Mouse (Mus musculus): ENCODE results near the gene Grk6. TPM values are rescaled to one million over a fixed set of nuclear protein-coding genes. Genes with fewer than 3 reads are reported as not detected.
A peak's percentile ranks its signal among the peaks of the same experiment; 100 is the strongest.

Gene Grk6
- polyA plus RNA-seq, 1 experiment: 9.5 TPM

DNA sequence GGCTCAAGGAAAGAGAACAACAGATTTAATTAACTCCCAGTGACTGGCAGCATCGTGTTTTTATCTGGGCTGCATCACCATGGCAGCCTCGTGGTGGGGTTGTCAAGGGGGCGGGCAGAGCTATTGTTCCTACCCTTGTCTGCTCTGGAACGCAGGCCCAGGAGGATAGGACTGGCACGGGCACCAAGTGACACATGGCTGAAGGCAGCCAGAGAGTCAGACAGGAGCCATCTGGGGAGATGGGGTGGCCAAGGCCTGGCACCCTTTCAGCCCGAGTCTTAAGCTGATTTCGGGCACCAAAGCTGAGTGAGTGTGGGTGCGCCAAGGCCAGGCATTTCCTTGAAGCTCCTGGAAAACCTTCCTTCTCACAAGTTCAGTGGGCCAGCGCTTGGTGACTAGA is 25.5 kb downstream of the Grk6 start:
- H3K27me3 ChIP-seq (ENCODE audit: control insufficient read depth): peaks cover 100% of the 10 kb centered on the region
- TF ChIP-seq TAL1 (IDR thresholded peaks at IDR 0.05; ENCODE audit: low read length): no peak
- no peak for TF ChIP-seq GATA1 (IDR thresholded peaks at IDR 0.05; ENCODE audit: low read length)
- H3K4me3 ChIP-seq (replicated peaks): no peak overlapping the region
- H3K36me3 ChIP-seq (ENCODE audit: control insufficient read depth): no peaks in the 10 kb centered on the region; the same call in 1 of the 2 replicates
- peaks cover 19% of the 10 kb centered on the region for H3K4me1 ChIP-seq (ENCODE audit: control insufficient read depth)
- peaks cover 10% of the 10 kb centered on the region; the same call in 1 of the 2 replicates for H3K9me3 ChIP-seq (ENCODE audit: control insufficient read depth, low read length)

DNA sequence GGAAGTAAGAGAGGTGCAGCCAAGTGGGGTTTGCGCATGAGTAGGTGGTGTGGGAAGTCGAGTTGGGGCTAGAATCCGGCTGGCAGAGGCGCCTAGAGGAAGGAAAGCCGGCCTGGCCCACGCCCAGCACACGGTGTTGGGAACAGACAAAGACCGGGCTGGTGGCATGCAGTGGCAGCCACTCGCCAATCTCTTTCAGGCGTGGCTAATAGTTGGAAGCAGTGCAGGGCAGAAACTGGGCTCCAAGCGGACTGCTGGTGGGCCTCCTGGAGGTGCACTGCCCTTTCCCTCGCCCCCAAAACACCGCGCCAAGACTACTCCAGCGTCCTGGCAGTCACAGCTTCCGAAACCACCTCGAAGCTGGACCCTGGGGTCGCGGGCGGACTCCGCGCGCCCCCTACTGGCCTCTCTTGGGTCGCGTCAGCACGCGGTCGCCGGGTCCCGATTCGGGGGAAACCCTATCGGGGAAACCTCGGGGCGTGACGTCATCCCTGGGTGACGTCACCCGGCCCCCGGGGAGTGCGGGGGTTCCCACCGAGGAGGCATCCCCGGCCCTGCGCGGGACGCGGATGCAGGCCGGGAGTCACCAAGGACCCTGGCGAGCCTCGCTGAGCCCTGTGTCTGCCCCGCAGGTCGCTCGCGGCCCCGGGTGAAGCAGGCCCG is 26.4 kb downstream of the Grk6 start:
- H3K9me3 ChIP-seq (ENCODE audit: control insufficient read depth, low read length): peaks cover 10% of the 10 kb centered on the region; the same call in 1 of the 2 replicates
- H3K36me3 ChIP-seq (ENCODE audit: control insufficient read depth): no peaks in the 10 kb centered on the region; the same call in 1 of the 2 replicates
- peak overlapping the region; percentile 57 for H3K4me3 ChIP-seq (replicated peaks)
- peaks cover 19% of the 10 kb centered on the region for H3K4me1 ChIP-seq (ENCODE audit: control insufficient read depth)
- TF ChIP-seq GATA1 (IDR thresholded peaks at IDR 0.05; ENCODE audit: low read length): no peak
- no peak for TF ChIP-seq TAL1 (IDR thresholded peaks at IDR 0.05; ENCODE audit: low read length)
- H3K27me3 ChIP-seq (ENCODE audit: control insufficient read depth): peaks cover 98% of the 10 kb centered on the region

DNA sequence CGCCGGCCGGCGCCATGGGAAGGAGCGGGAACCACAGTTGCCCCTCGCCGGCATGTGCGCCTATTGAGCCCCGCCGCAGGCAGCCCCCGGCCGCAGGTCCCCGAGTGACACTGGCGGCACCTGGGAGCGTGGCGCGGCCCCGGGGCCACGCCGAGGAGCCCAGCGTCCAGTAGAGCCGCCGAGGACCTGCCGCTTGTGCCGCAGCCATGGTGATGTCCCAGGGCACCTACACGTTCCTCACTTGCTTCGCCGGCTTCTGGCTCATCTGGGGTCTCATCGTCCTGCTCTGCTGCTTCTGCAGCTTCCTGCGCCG is 26.9 kb downstream of the Grk6 start:
- TF ChIP-seq GATA1 (IDR thresholded peaks at IDR 0.05; ENCODE audit: low read length) (no peak), TAL1 (IDR thresholded peaks at IDR 0.05; ENCODE audit: low read length) (no peak)
- Histone ChIP-seq H3K4me3 (replicated peaks) (peak overlapping the region; percentile 57), H3K4me1 (ENCODE audit: control insufficient read depth) (peaks cover 19% of the 10 kb centered on the region), H3K27me3 (ENCODE audit: control insufficient read depth) (peaks cover 96% of the 10 kb centered on the region), H3K9me3 (ENCODE audit: control insufficient read depth, low read length) (peaks cover 10% of the 10 kb centered on the region; the same call in 1 of the 2 replicates), H3K36me3 (ENCODE audit: control insufficient read depth) (no peaks in the 10 kb centered on the region; the same call in 1 of the 2 replicates)

DNA sequence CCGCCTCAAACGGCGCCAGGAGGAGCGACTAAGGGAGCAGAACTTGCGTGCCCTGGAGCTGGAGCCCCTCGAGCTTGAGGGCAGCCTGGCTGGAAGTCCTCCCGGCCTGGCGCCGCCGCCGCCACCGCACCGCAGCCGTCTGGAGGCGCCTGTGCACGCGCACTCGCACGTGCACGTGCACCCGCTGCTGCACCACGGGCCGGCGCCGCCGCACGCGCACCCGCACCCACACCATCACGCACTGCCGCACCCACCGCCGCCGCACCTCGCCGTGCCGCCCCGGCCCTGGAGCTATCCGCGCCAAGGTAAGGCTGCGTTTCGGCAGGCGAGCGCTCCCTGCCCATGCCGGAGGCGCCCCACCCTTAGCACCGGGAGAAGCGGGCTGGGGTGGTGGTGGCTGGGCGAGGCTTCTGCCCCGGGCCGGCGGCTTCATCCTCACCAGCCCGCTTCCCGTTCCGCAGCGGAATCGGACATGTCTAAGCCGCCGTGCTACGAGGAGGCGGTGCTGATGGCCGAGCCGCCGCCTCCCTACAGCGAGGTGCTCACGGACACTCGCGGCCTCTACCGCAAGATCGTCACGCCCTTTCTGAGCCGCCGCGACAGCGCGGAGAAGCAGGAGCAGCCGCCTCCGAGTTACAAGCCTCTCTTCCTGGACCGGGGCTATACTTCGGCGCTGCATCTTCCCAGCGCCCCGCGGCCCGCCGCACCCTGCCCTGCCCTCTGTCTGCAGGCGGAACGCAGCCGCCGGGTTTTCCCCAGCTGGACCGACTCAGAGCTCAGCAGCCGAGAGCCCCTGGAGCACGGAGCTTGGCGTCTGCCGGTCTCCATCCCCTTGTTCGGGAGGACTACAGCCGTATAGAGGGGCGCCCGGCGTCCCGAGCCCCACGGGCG is 27.5 kb downstream of the Grk6 start:
- H3K27me3 ChIP-seq (ENCODE audit: control insufficient read depth): peaks cover 90% of the 10 kb centered on the region
- peak overlapping the region; percentile 57 for H3K4me3 ChIP-seq (replicated peaks)
- no peak for TF ChIP-seq TAL1 (IDR thresholded peaks at IDR 0.05; ENCODE audit: low read length)
- TF ChIP-seq GATA1 (IDR thresholded peaks at IDR 0.05; ENCODE audit: low read length): no peak
- H3K9me3 ChIP-seq (ENCODE audit: control insufficient read depth, low read length): peaks cover 10% of the 10 kb centered on the region; the same call in 1 of the 2 replicates
- no peaks in the 10 kb centered on the region; the same call in 1 of the 2 replicates for H3K36me3 ChIP-seq (ENCODE audit: control insufficient read depth)
- peaks cover 21% of the 10 kb centered on the region for H3K4me1 ChIP-seq (ENCODE audit: control insufficient read depth)

DNA sequence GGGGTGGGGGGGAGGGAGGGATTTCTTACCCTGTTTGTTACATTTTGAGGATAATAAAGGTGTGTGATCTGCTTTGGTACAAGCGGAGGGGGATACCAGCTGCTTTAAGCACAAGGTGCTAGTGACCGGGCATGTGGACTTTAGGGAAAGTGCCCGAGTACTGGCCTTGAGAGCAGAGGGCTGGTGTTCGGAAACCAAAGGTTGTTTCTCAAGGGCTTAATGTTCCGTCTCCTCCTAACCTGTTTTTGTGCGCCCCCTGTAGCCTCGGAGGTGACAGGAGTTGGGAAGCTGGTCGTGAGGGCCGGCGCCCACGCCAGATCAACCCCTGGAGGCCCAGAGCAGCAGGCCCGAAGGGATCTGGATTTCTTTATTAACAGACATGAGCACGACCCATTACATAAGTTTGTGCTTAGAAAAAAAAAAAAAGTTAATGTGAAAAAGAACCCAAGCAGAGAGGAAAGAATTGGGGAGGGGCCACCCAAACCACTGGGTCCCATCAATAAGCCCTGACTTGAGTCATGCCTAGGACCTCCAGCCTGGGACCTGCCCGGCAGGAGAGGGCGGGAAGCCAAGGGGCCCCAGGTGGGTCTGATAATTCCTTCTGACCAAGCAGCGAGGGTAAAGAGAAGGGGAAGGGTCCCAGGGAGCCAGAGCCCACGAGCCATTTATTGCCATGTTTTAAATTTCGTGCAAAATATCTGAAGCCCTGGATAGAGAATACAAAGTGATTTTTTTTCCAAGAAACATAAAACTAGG is 28.4 kb downstream of the Grk6 start:
- Histone ChIP-seq H3K36me3 (ENCODE audit: control insufficient read depth) (no peaks in the 10 kb centered on the region; the same call in 1 of the 2 replicates), H3K9me3 (ENCODE audit: control insufficient read depth, low read length) (peaks cover 10% of the 10 kb centered on the region; the same call in 1 of the 2 replicates), H3K4me1 (ENCODE audit: control insufficient read depth) (peaks cover 22% of the 10 kb centered on the region), H3K4me3 (replicated peaks) (no peak overlapping the region), H3K27me3 (ENCODE audit: control insufficient read depth) (peaks cover 81% of the 10 kb centered on the region)
- TF ChIP-seq GATA1 (IDR thresholded peaks at IDR 0.05; ENCODE audit: low read length): no peak
- no peak for TF ChIP-seq TAL1 (IDR thresholded peaks at IDR 0.05; ENCODE audit: low read length)

- Histone ChIP-seq H3K4me1 (ENCODE audit: control insufficient read depth) (peaks cover 22% of the 10 kb centered on the region), H3K36me3 (ENCODE audit: control insufficient read depth) (no peaks in the 10 kb centered on the region; the same call in 1 of the 2 replicates), H3K4me3 (replicated peaks) (no peak overlapping the region), H3K27me3 (ENCODE audit: control insufficient read depth) (peaks cover 77% of the 10 kb centered on the region), H3K9me3 (ENCODE audit: control insufficient read depth, low read length) (peaks cover 10% of the 10 kb centered on the region; the same call in 1 of the 2 replicates)
- TF ChIP-seq TAL1 (IDR thresholded peaks at IDR 0.05; ENCODE audit: low read length) (no peak), GATA1 (IDR thresholded peaks at IDR 0.05; ENCODE audit: low read length) (no peak)
These were observed 29.1 kb downstream of the Grk6 start for GRCm38 (mm10) chr13:55473961-55474360.

- H3K27me3 ChIP-seq (ENCODE audit: control insufficient read depth): peaks cover 72% of the 10 kb centered on the region
- peaks cover 22% of the 10 kb centered on the region for H3K4me1 ChIP-seq (ENCODE audit: control insufficient read depth)
- no peak for TF ChIP-seq GATA1 (IDR thresholded peaks at IDR 0.05; ENCODE audit: low read length)
- no peak for TF ChIP-seq TAL1 (IDR thresholded peaks at IDR 0.05; ENCODE audit: low read length)
These were observed 29.8 kb downstream of the Grk6 start for GRCm38 (mm10) chr13:55474621-55475069.

GRCm38 (mm10) chr13:55475750-55476149 is 30.9 kb downstream of the Grk6 start:
- Histone ChIP-seq H3K4me1 (ENCODE audit: control insufficient read depth) (peaks cover 22% of the 10 kb centered on the region), H3K4me3 (replicated peaks) (no peak overlapping the region), H3K27me3 (ENCODE audit: control insufficient read depth) (peaks cover 60% of the 10 kb centered on the region), H3K9me3 (ENCODE audit: control insufficient read depth, low read length) (peaks cover 10% of the 10 kb centered on the region; the same call in 1 of the 2 replicates), H3K36me3 (ENCODE audit: control insufficient read depth) (no peaks in the 10 kb centered on the region; the same call in 1 of the 2 replicates)
- TF ChIP-seq GATA1 (IDR thresholded peaks at IDR 0.05; ENCODE audit: low read length) (no peak), TAL1 (IDR thresholded peaks at IDR 0.05; ENCODE audit: low read length) (no peak)

More at GRCm38 (mm10) chr13:55474621-55475069, 29.8 kb downstream of the Grk6 start:
- H3K36me3 ChIP-seq (ENCODE audit: control insufficient read depth): no peaks in the 10 kb centered on the region; the same call in 1 of the 2 replicates
- peaks cover 10% of the 10 kb centered on the region; the same call in 1 of the 2 replicates for H3K9me3 ChIP-seq (ENCODE audit: control insufficient read depth, low read length)
- no peak overlapping the region for H3K4me3 ChIP-seq (replicated peaks)
